Mouse (Mus musculus): ENCODE measurements around the gene Rsph3a. TPM values are rescaled to one million over a fixed set of nuclear protein-coding genes. Genes with fewer than 3 reads are reported as not detected.
A peak's percentile ranks its signal among the peaks of the same experiment; 100 is the strongest.
"Not testable (repeated sequence)": the region's sequence is repeated elsewhere in the genome, so short reads cannot be mapped to it uniquely, and the experiment has no call there.

Rsph3a gene
- polyA plus RNA-seq, 1 experiment from 2014 or later: 77.4 TPM

DNA sequence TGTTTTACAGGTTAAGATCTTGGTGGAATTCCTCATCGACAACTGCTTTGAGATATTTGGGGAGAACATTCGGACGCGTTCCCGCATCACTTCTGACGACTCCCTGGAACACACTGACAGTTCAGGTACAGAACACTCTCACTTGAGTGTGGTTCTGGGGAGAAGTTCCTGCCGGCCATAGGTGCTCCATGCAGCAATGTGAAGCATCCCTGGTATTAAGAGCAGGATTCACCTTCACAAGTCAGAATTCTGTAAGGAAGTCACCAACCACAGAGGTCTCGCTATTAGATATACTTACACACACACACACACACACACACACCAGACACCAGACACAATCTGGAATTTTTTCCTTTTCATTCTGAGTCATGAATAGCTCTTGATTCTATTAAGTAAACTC is 13.3 kb upstream of the Rsph3a start:
- H3K36me3 ChIP-seq; ATAC-seq (ENCODE audit: low FRiP score): not testable (repeated sequence)
- 73% methylated on average over 6 of the region's 8 CpGs for WGBS

DNA sequence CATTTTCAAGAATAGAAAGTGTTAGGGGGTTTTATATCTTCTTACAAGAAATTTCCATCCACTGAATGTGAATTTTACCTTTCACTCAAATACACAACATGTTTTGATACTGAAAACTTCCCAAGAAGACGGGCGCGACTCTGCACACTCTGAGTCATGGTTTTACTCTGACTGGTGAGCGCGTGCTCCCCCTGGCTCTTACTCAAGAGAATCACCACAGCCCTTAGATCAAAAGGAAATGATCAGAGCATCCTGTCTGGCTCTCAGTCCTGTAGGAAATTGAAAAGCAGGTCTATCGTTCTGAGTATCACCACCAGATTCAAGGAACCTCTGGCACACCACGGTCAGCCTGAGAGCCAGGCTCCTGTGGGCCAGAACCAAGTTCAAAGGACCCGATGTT is 5.8 kb upstream of the Rsph3a start:
- Histone ChIP-seq H3K27ac (no peak overlapping the region), H3K9me3 (no peaks in the 10 kb centered on the region), H3K4me3 (no peak overlapping the region), H3K27me3 (no peaks in the 10 kb centered on the region), H3K4me2 (no peak overlapping the region), H3K4me1 (replicated peaks) (peaks cover under 1% of the 10 kb centered on the region), H3K36me3 (no peaks in the 10 kb centered on the region), H3K9ac (no peak overlapping the region)
- 80% methylated on average over 8 of the region's 8 CpGs for WGBS
- ATAC-seq (ENCODE audit: low FRiP score): no peak

More for the DNA sequence above, 13.3 kb upstream of the Rsph3a start:
- H3K27ac ChIP-seq; H3K4me1 ChIP-seq (replicated peaks); H3K9ac ChIP-seq; H3K27me3 ChIP-seq; H3K4me3 ChIP-seq; H3K4me2 ChIP-seq; H3K9me3 ChIP-seq: not testable (repeated sequence)

DNA sequence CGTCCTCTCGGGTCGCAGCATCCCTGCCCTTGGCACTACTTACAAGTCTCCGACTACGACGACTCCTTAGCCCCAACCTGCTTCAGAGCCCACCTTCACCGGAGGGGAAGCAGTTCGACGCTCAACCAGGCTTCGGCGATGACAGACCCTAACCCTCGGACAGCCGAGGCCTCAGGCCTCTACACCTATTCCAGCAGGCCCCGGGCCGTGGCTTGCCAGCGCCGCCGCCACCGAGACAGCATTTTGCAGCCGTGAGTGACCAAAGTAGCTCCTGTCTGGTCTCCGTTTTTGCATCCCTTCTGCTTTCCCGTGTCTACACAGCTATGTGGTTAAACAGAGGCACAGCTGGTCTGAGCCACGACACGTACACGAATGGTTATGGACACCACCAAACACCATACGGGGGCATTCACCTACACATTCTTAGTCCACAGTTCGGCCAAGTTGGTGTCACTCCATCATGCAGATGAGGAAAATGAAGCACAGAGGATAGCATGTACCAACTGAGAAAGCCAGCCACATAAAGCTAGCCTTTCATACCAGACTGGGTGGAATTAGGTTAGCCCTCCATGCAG is 726 bp downstream of the Rsph3a start:
- peak overlapping the region; percentile 79 for H3K9ac ChIP-seq

DNA sequence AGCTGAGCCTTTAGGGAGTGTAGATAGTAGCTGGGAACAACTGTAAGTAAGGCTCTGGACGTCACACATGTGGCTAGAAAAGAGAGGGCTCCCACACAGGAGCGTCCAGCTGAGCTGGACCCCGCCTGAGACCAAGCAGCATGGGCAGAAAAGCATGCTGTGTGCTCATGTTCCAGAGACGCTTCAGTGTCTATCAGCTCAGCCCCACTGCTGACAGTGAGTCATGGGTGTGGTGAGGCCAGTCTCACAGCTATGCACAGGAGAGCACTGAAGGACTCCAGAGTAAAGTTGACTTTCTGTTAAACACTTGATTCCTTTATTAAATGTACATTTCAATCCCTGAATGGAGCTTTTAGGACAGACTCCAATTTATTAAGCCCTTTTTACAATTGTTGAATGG is 5.9 kb downstream of the Rsph3a start:
- no CpG with 5 or more reads among the region's 4 CpGs for WGBS
- not testable (repeated sequence) for H3K27me3 ChIP-seq; H3K4me2 ChIP-seq; H3K9ac ChIP-seq; H3K9me3 ChIP-seq; H3K36me3 ChIP-seq; H3K4me3 ChIP-seq; ATAC-seq (ENCODE audit: low FRiP score); H3K27ac ChIP-seq; H3K4me1 ChIP-seq (replicated peaks)

More for the DNA sequence above, 726 bp downstream of the Rsph3a start:
- Histone ChIP-seq H3K4me3 (peak overlapping the region; percentile 55), H3K4me2 (peak overlapping the region; percentile 59), H3K27ac (peak overlapping the region; percentile 92)
- 2% methylated on average over 19 of the region's 27 CpGs for WGBS
- not testable (repeated sequence) for H3K36me3 ChIP-seq; H3K27me3 ChIP-seq; H3K9me3 ChIP-seq; H3K4me1 ChIP-seq (replicated peaks)
- ATAC-seq (ENCODE audit: low FRiP score): peak; percentile 72

DNA sequence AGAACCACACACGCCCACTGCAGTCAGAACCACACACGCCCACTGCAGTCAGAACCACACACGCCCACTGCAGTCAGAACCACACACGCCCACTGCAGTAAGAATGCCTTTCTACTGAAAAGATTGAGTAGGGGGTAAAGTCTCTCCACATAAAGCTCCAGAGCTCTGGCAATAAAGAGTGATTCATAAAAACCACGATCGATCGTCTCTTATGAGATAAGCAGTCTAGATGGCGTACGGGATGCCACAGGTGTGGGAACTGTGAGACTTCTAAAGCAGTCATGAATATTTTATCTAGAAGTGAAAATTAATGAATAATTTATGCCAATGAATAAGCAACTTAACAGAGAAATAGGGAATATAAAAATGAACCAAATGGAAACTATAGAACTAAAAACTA is 11.8 kb downstream of the Rsph3a start:
- H3K36me3 ChIP-seq; H3K4me3 ChIP-seq; ATAC-seq (ENCODE audit: low FRiP score); H3K9ac ChIP-seq; H3K27ac ChIP-seq; H3K9me3 ChIP-seq; H3K27me3 ChIP-seq; H3K4me1 ChIP-seq (replicated peaks); H3K4me2 ChIP-seq: not testable (repeated sequence)
- WGBS: 94% methylated on average over 9 of the region's 9 CpGs

DNA sequence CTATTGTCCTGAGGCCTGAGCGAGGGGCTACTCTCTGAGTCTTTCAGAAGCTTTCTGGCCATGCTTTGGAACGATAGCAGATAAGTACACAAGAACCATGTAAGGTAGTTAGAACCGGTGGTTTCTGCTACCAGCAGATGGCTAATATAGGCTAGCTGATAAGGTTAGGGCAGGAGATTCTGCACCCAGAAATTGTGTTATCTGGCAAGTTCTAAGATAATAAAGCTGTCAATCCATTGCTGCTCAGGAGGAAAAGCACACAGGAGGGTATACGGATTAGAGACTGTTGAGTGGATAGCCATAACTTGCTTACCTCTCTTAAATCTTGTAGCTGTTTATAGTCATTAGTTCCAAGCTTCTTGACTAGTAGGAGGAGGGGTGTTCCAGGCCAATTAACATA is 17.9 kb downstream of the Rsph3a start:
- ATAC-seq (ENCODE audit: low FRiP score): not testable (repeated sequence)

DNA sequence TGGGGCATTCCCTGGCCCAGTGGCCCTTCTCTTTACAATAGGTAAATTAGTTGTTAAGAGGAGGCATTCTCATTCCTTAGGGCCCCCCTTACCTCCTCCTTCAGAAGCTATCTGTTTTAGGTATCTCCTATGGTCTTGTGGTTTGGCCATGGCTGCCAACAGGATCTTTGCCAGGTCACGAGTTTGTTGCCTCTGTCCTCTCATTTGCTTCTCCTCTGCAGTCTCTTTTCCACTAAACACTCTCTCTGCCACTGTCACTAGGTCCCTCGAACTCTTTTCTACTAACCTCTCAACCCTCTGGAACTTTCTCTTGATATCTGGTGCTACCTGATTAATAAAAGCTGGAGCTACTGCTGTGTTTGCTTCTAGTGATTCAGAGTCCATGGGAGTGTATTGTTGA is 19.0 kb downstream of the Rsph3a start:
- H3K4me3 ChIP-seq; H3K4me1 ChIP-seq (replicated peaks); ATAC-seq (ENCODE audit: low FRiP score); H3K27me3 ChIP-seq; H3K36me3 ChIP-seq; H3K4me2 ChIP-seq; H3K27ac ChIP-seq; H3K9ac ChIP-seq; H3K9me3 ChIP-seq: not testable (repeated sequence)
- WGBS: 100% methylated on average over 2 of the region's 2 CpGs

More for the DNA sequence above, 17.9 kb downstream of the Rsph3a start:
- not testable (repeated sequence) for H3K4me3 ChIP-seq; H3K9ac ChIP-seq; H3K36me3 ChIP-seq; H3K4me1 ChIP-seq (replicated peaks); H3K9me3 ChIP-seq; H3K4me2 ChIP-seq; H3K27me3 ChIP-seq; H3K27ac ChIP-seq
- WGBS: 92% methylated on average over 4 of the region's 4 CpGs

DNA sequence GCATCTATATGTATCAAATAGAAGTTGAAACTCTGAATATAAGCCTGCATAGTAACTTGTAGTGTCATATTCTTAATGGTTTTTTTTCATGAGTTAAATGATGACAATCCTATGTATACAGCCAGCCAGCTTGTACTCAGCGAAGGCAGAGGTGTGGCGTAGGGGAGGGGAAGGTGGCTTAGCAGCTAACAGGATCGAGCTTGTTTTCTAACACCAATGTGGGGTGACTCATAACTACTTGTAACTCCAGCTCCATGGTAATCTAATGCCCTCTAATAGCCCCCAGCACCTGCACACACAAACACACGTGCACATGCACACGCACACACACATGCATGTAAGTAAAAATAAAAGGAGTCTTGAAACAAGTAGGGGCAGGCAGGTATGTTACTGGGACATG is 23.1 kb downstream of the Rsph3a start:
- not testable (repeated sequence) for H3K4me1 ChIP-seq (replicated peaks); H3K27ac ChIP-seq; H3K27me3 ChIP-seq; H3K4me3 ChIP-seq; H3K9ac ChIP-seq; H3K9me3 ChIP-seq; H3K36me3 ChIP-seq; H3K4me2 ChIP-seq; ATAC-seq (ENCODE audit: low FRiP score)
- WGBS: 98% methylated on average over 4 of the region's 5 CpGs

DNA sequence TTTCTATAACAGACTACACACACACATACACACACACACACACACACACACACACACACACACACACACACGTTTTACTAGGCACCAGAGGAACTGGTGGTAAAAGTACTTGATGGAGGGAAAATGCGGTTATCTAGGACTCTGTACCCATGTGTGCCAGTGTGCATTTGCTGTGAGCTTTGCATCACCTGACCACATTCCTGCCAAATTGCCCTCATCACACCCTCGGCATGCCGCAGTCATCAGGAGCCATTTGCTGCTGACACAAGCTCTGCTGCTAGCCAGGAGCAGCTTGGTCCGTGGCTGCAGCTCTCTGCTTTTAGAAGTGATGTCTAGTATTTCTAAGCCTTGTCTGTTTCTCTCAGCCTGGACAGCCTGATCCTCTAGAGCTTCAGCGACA is 24.4 kb downstream of the Rsph3a start:
- not testable (repeated sequence) for H3K27me3 ChIP-seq; ATAC-seq (ENCODE audit: low FRiP score); H3K4me1 ChIP-seq (replicated peaks); H3K4me3 ChIP-seq; H3K9me3 ChIP-seq; H3K27ac ChIP-seq; H3K9ac ChIP-seq; H3K4me2 ChIP-seq; H3K36me3 ChIP-seq
- 84% methylated on average over 2 of the region's 6 CpGs for WGBS

DNA sequence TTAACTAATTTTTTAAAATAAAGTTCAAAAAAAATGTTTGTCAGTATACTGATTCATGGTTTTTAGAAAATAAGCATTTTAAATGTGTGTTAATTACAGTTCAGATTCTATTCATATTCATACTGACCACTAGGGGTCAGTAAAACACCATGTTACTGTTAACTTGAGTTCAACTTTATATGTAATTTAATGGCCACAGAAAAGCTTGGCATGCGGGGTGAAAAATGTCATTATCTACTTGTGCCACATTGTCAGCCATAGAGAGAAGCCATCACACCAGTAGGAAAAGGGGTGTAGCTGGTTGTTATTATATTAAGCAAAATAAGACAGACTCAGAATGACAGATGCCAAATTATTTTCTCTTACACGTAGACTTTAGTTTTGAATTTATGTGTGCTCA is 38.1 kb downstream of the Rsph3a start:
- H3K4me2 ChIP-seq; H3K27me3 ChIP-seq; H3K36me3 ChIP-seq; H3K4me1 ChIP-seq (replicated peaks); H3K9me3 ChIP-seq; H3K27ac ChIP-seq; ATAC-seq (ENCODE audit: low FRiP score); H3K9ac ChIP-seq; H3K4me3 ChIP-seq: not testable (repeated sequence)
- WGBS: 81% methylated on average over 1 of the region's 2 CpGs

DNA sequence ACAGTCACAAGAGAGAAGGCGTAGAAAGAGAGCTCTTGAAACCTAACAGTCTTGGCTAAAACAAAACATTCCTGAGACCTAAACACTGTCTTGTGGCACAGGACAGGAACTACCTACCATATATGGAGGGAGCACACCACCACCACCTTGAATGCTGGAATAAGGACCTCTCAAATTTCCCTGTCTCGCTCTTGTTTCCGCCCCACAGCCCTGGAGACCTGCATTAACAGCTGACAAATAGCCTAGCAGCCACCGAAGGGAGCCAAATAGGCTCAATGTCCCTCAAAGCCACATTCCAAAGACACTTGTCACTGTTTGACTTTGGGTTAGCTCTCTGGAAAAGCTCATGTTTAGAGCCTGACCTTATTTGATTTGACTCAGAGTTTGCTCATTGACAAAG is 40.2 kb downstream of the Rsph3a start:
- H3K9ac ChIP-seq; H3K9me3 ChIP-seq; H3K27ac ChIP-seq; H3K36me3 ChIP-seq; ATAC-seq (ENCODE audit: low FRiP score); H3K4me3 ChIP-seq; H3K4me2 ChIP-seq; H3K27me3 ChIP-seq; H3K4me1 ChIP-seq (replicated peaks): not testable (repeated sequence)
- 75% methylated on average over 4 of the region's 4 CpGs for WGBS

DNA sequence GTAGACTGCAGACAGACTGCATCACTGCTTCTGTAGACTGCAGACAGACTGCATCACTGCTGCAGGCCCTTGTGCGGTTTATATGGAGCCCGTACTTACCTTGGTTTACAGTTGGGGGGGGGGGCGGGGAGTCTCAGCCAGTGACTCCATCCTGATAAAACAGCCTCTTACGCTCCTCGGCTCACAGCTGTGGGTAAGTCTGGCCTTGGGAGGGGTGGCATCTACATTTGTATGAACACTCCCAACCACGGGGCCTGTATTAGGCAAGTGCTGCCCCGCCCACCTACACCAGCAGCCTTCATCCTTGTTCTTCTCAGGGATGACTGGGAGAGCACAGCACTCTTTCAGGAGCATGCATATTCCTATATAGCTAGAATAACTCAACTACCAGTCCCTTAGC is 41.6 kb downstream of the Rsph3a start:
- H3K4me3 ChIP-seq; H3K27ac ChIP-seq; H3K4me1 ChIP-seq (replicated peaks); H3K9me3 ChIP-seq; ATAC-seq (ENCODE audit: low FRiP score); H3K27me3 ChIP-seq; H3K36me3 ChIP-seq; H3K4me2 ChIP-seq; H3K9ac ChIP-seq: not testable (repeated sequence)
- 71% methylated on average over 7 of the region's 7 CpGs for WGBS

DNA sequence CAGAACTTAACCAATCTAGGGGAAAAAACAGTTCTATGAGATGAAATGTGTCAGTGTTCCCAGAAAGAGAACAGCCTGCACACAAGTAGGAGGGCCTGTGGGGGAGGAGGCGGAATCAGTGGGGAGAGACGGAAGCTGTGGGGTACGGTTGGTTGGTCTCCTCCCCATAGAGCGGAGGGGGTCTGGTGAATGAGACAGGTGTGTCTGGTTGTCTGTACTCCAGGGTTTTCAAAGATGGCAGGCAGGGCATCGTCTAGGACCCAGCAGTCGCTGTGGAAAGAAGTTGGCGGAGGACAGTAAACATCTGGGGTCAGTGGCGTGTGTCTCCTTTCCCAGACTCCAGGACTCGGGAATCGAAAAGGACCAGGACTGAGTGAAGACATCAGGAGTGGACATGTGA is 57.8 kb downstream of the Rsph3a start:
- H3K9me3 ChIP-seq; ATAC-seq (ENCODE audit: low FRiP score); H3K4me1 ChIP-seq (replicated peaks); H3K4me2 ChIP-seq; H3K27me3 ChIP-seq; H3K27ac ChIP-seq; H3K36me3 ChIP-seq; H3K4me3 ChIP-seq; H3K9ac ChIP-seq: not testable (repeated sequence)
- 88% methylated on average over 10 of the region's 10 CpGs for WGBS

DNA sequence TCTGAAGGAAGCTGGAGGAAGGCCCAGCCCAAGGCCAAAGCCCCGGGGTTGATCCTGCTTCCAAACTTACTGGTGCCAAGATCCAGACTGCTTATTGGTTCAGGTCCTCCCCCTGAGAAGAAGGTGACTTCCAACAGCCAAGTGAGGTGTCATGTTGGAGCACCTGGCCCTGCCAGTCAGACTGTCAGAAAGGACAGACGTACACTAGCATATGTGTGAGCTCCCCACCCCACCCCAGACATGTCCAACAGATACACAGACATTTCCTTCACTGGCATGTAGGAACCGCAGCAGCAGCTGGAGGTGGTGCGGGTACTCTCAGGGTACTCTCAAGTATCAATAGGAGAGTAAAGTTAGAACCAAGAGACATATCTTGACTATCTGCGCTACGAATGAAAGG is 61.4 kb downstream of the Rsph3a start:
- not testable (repeated sequence) for H3K4me1 ChIP-seq (replicated peaks); H3K27ac ChIP-seq; ATAC-seq (ENCODE audit: low FRiP score); H3K4me2 ChIP-seq; H3K4me3 ChIP-seq; H3K9ac ChIP-seq; H3K9me3 ChIP-seq; H3K36me3 ChIP-seq; H3K27me3 ChIP-seq
- WGBS: 95% methylated on average over 2 of the region's 6 CpGs
